Mouse (Mus musculus) Patski (cell line): ENCODE measurements around the gene Itga8. TPM values are rescaled to one million over a fixed set of nuclear protein-coding genes. Genes with fewer than 3 reads are reported as not detected.

Experiments used
- ATAC-seq: fragments of 100-300 bp; one replicate; pipeline ENCODE4 v1.8.0; 2021
- CTCF ChIA-PET: fragments of 350-600 bp; sonication (Branson Sonifier 250); formaldehyde crosslinking; loops from one replicate; lab custom pipeline; 2022; ENCODE audit warnings: inconsistent platforms; lab: Charles Lee
- POLR2A ChIA-PET: fragments of 350-600 bp; sonication (Branson Sonifier 250); formaldehyde crosslinking; loops from one replicate; lab custom pipeline; 2022; ENCODE audit warnings: antibody characterized with exemption, inconsistent platforms; lab: Charles Lee
- DNase-seq: peaks from one replicate; pipeline ENCODE4 v3.0.0-alpha.2; 2011; ENCODE audit warnings: low read depth, low spot score
- H3K27me3 ChIP-seq: fragments of 371-371 bp; one replicate; pipeline ENCODE4 v1.5.1; 2021
- CTCF ChIP-seq: fragments of 100-300 bp; IDR thresholded peaks from one replicate; pipeline ENCODE4 v1.5.1; 2021
- in situ Hi-C: fragments of 300-500 bp; cut with MboI; formaldehyde crosslinking; loops from 3 replicates; pipeline ENCODE4 v1.11.1; 2018; ENCODE audit warnings: low pct_unique_long_range_greater_than_20kb, mixed read lengths
- polyA plus RNA-seq: library from polyadenylated mRNA; unstranded; gene quantifications from one replicate; pipeline ENCODE4 v1.2.3, GENCODE M21; 2021

The Itga8 gene
- polyA plus RNA-seq, 1 experiment from 2014 or later = not detected

DNA sequence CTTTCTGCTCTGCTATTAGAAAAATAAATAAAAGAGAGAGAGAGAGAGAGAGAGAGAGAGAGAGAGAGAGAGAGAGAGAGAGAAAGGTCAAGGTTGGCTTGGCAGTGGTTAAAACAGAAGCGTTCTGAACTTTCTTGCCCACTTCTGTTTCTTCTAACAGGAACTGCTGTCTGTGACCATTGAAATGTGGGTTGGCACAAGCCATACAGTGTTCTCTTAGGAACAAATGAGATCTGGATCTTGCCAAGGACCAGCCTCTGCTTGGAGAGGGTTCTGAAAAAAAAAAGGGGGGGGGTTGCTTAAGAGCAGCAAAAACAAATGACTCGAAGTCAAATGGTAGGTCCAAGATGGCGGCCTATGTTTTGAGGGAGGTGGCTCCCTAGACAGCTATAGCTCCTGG is 17.0 kb upstream of the Itga8 start:
- CTCF ChIA-PET = interaction anchor here (0.8 to 1.7 kb wide), 3 partner anchors 10 to 142 kb away, joined by 3 to 6 read pairs (median 3); partner anchors contain the start of gene Itga8

DNA sequence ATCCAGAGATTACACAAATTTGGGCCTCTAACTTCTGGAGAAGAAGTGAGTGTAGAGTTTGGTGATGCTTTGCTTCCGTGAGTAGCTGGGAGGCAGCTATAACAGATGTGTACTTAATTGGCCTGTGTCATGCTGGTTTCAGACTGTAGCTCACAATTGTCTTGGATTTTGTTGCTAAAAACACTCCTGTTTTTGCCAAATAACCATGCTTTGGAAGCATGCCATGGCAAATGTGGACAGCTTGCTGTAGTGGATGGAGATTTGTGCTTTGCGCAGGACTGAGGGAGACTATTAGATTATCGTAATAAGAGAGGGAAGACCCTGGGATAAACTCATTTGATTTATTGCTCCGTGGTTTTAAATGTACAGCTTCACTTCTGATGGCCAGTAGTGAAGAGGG is 16.3 kb upstream of the Itga8 start:
- TF ChIP-seq CTCF = no peak
- ATAC-seq = no peak
- ChIA-PET POLR2A (no interaction called here), CTCF (interaction anchor here (1.7 kb wide), 1 partner anchor 16 kb away, joined by 6 read pairs; the partner anchor contains the start of gene Itga8)
- no peak for DNase-seq
- no peaks in the 10 kb centered on the region for H3K27me3 ChIP-seq
- in situ Hi-C loops = no loop called here

More for the DNA sequence above, 17.0 kb upstream of the Itga8 start:
- no peaks in the 10 kb centered on the region for H3K27me3 ChIP-seq
- ATAC-seq (no peak), DNase-seq (no peak)
- in situ Hi-C loops = no loop called here
- TF ChIP-seq CTCF = no peak
- POLR2A ChIA-PET = no interaction called here

- POLR2A ChIA-PET = no interaction called here
- H3K27me3 ChIP-seq = no peaks in the 10 kb centered on the region
- in situ Hi-C loops = no loop called here
- DNase-seq = peak; percentile 3
- no peak for TF ChIP-seq CTCF
- ATAC-seq = peak; percentile 65
- CTCF ChIA-PET = interaction anchor here (1.3 kb wide), 1 partner anchor 11 kb away, joined by 3 read pairs; no protein-coding TSS in a partner anchor
These were observed 15.6 kb upstream of the Itga8 start for GRCm38 (mm10) chr2:12317343-12317742.

DNA sequence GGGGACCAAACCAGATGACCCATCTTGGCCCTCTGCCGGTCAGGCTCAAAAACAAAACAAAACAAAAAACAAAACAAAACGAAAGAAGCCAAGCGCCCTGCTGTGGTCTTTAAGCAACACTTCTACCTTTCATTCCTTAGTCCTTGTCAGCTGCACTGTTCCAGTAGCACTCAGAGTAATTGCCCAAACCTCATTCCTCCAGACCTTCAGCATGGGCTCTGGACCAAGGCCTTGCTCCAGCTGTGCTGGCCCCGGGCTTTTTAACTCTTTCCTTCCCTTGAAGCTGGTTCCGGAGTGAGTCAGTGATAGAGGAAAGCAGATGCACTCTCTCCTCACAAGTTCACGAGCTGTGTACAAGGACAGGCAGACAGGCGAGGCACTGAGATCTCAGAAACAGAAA is 14.6 kb upstream of the Itga8 start:
- ATAC-seq (no peak), DNase-seq (no peak)
- H3K27me3 ChIP-seq = no peaks in the 10 kb centered on the region
- ChIA-PET POLR2A (no interaction called here), CTCF (interaction anchor here (1.3 kb wide), 1 partner anchor 10 kb away, joined by 3 read pairs; no protein-coding TSS in a partner anchor)
- in situ Hi-C loops = no loop called here
- TF ChIP-seq CTCF = no peak

DNA sequence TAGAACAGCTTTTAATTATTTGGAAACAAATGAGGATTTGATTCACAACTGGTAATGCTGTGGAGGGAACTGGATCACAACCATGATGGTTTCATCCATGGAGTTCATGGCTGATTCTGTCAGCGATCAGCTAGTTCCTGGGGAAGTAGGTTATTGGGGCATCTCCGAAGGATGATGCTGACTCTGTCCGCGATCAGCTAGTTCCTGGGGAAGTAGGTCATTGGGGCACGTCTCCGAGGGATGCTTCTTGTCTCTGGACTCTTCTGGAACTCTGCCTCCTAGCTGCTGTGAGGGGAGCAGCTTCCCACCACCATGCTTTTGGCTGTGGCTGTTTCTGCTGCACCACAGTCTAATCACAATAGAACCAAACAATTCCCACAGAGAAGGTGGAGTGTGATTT is 12.3 kb upstream of the Itga8 start:
- ATAC-seq = no peak
- ChIA-PET CTCF (no interaction called here), POLR2A (no interaction called here)
- DNase-seq = no peak
- peaks cover 12% of the 10 kb centered on the region for H3K27me3 ChIP-seq
- in situ Hi-C loops = no loop called here
- no peak for TF ChIP-seq CTCF

DNA sequence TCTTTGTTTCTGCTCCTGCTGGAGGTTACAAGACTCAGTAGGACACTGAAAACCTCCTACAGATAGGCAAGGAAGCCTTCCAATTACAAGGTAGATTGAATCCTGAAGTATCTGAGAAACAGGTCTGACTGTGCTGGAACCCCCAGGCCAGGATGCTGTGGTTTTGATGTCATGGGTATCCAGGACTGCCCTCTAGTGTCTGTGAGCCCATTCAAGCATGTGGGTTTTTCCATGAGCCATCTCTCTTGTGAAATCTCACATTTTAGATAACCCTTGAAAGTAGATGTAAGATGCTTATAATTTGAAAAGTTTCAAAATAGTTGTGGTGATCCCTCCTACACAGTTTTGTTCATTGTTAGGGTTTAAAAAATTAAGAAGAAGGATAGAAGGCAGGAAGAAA is 6.7 kb upstream of the Itga8 start:
- ATAC-seq (peak; percentile 26), DNase-seq (no peak)
- in situ Hi-C loops = no loop called here
- no peak for TF ChIP-seq CTCF
- peaks cover 14% of the 10 kb centered on the region for H3K27me3 ChIP-seq
- CTCF ChIA-PET = no interaction called here
- POLR2A ChIA-PET = no interaction called here

- in situ Hi-C loops = no loop called here
- no peak for TF ChIP-seq CTCF
- CTCF ChIA-PET = interaction anchor here (1.0 to 1.8 kb wide), 3 partner anchors 9 to 81 kb away, joined by 3 read pairs; no protein-coding TSS in a partner anchor
- ATAC-seq = no peak
- no peak for DNase-seq
- POLR2A ChIA-PET = no interaction called here
- peaks cover 14% of the 10 kb centered on the region for H3K27me3 ChIP-seq
These were observed 5.6 kb upstream of the Itga8 start for GRCm38 (mm10) chr2:12307311-12307710.

- CTCF ChIA-PET = no interaction called here
- TF ChIP-seq CTCF = no peak
- POLR2A ChIA-PET = interaction anchor here (0.6 kb wide), 1 partner anchor 638 kb away, joined by 3 read pairs; no protein-coding TSS in a partner anchor
- no peak for ATAC-seq
- peaks cover 32% of the 10 kb centered on the region for H3K27me3 ChIP-seq
- DNase-seq = no peak
- in situ Hi-C loops = no loop called here
These were observed 3.4 kb upstream of the Itga8 start for GRCm38 (mm10) chr2:12305064-12305650.

GRCm38 (mm10) chr2:12300449-12301228 is 1.1 kb downstream of the Itga8 start:
- ATAC-seq = no peak
- peaks cover 33% of the 10 kb centered on the region for H3K27me3 ChIP-seq
- DNase-seq = no peak
- in situ Hi-C loops = loop anchor here (5.0 kb wide), 1 partner anchor 298 kb away; no protein-coding TSS in a partner anchor
- ChIA-PET CTCF (interaction anchor here (1.6 kb wide), 1 partner anchor 18 kb away, joined by 6 read pairs; no protein-coding TSS in a partner anchor), POLR2A (no interaction called here)
- TF ChIP-seq CTCF = no peak

DNA sequence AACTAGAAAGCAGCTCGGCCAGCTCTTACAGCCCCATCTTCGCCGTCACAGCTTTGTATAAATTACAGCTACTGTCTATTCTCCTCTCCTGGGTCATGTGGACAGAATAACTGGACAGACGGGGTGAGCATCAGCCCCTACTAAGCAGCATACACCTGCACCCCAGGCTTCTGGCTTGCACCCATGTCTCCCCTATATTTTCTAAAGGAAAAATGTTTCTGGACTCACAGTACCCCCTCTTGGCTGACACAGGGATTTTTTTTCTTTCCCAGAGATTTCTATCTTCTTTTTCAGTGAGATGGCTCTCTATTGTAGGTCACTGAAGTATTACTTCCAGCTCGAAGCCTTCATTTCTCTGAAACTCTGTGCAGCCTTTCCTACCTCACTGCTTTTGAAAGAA is 4.4 kb downstream of the Itga8 start:
- CTCF ChIA-PET = no interaction called here
- H3K27me3 ChIP-seq = peaks cover 33% of the 10 kb centered on the region
- no peak for DNase-seq
- POLR2A ChIA-PET = no interaction called here
- ATAC-seq = no peak
- TF ChIP-seq CTCF = no peak
- in situ Hi-C loops = no loop called here

- no peak for TF ChIP-seq CTCF
- POLR2A ChIA-PET = no interaction called here
- no peak for ATAC-seq
- CTCF ChIA-PET = no interaction called here
- in situ Hi-C loops = no loop called here
- DNase-seq = no peak
- peaks cover 15% of the 10 kb centered on the region for H3K27me3 ChIP-seq
These were observed 6.6 kb downstream of the Itga8 start for GRCm38 (mm10) chr2:12295150-12295549.
